Mouse (Mus musculus): ENCODE data around the gene Cldn10.

Cldn10 gene

GRCm38 (mm10) chr14:118911521-118911920, 123.8 kb downstream of the Cldn10 start:
- no peak for DNase-seq (ENCODE audit: low spot score)

GRCm38 (mm10) chr14:118913651-118914050, 125.9 kb downstream of the Cldn10 start:
- DNase-seq (ENCODE audit: low spot score) = no peak

- no peak for DNase-seq (ENCODE audit: low spot score)
Observed at GRCm38 (mm10) chr14:118919025-118919424, 131.3 kb downstream of the Cldn10 start.

- no peak for DNase-seq (ENCODE audit: low spot score)
Observed at GRCm38 (mm10) chr14:118920654-118921053, 132.9 kb downstream of the Cldn10 start.

- no peak for DNase-seq (ENCODE audit: low spot score)
Observed at GRCm38 (mm10) chr14:118922251-118922650, 134.5 kb downstream of the Cldn10 start.

GRCm38 (mm10) chr14:118922667-118923184, 135.0 kb downstream of the Cldn10 start:
- DNase-seq (ENCODE audit: low spot score) = no peak

Data from layer of hippocampus, adult 9-10 months (tissue).